ENCODE assay signal across 9 mouse cellular contexts in the genomic region with DNA sequence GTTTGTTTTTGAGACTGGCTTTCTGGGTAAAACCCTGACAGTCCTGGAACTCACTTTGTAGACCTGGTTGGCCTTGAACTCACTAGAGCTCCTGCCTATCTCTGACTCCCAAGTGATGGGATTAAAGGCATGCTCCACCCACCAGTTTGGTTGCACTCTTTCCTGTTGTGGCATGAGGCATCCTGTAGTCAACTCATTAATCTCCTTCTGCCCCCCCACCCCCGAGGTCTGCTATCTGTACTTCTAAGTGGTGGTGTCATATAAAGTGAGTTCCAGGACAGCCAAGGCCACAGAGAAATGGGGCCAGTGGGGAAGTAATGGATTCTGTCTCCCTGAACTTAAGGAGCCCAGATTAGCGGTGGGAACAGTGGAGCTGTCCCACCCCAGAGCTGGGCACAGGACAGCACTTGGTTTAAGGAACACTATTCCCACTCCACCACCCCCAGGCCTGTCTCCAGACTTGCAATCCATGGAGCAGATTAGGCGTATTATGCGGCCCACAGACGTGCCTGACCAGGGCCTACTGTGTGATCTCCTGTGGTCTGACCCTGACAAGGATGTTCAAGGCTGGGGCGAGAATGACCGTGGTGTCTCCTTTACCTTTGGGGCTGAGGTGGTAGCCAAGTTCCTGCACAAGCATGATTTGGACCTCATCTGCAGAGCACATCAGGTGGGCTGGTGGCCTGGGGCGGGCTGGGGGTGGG. TPM values are rescaled to one million over a fixed set of nuclear protein-coding genes. Genes with fewer than 3 reads are reported as not detected.
DNase-seq lines count a peak whose midpoint lies in the region; ATAC-seq and TF ChIP-seq lines count a peak whose summit lies in the region.
"Had no signal": no experiment of that assay in that cellular context is flagged by ENCODE, and none has a peak within 500 bp of the region (broad histone marks: within the 10 kb centered on the region; RNA-seq: fewer than 3 reads in every experiment).

No protein-coding gene starts in this region.

- DNase-seq in heart, adult 9 months (ENCODE audit: low spot score in 2 of 2), result no peak
- no peak for DNase-seq in midbrain, embryonic 10.5 days (ENCODE audit: low spot score)
- no peak for DNase-seq in frontal cortex, adult 2 months (ENCODE audit: extremely low spot score in 1 of 2, low spot score in 1 of 2)
- DNase-seq: kidney, adult 9 months had no signal

- no peak for TF ChIP-seq CTCF in cortical plate, adult 2 months (IDR thresholded peaks at IDR 0.05; ENCODE audit: extremely low read depth, insufficient read depth, low read length)

- TF ChIP-seq POLR2A in cortical plate, adult 2 months (IDR thresholded peaks at IDR 0.05; ENCODE audit: extremely low read depth, insufficient read depth, low read length), result no peak

- H3K4me1 ChIP-seq in heart, embryonic 12.5 days (replicated peaks), result peaks cover 42% of the 10 kb centered on the region
- peaks cover 44% of the 10 kb centered on the region for H3K4me1 ChIP-seq in midbrain, embryonic 10.5 days
- peaks cover 13% of the 10 kb centered on the region for H3K4me1 ChIP-seq in midbrain, embryonic 16.5 days (ENCODE audit: control insufficient read depth, insufficient read depth, low read length)
- H3K4me1 ChIP-seq in cortical plate, adult 2 months (ENCODE audit: control insufficient read depth, insufficient read depth, low read length), result peaks cover 7% of the 10 kb centered on the region; the same call in 1 of the 2 replicates
- H3K4me1 ChIP-seq in liver, embryonic 15.5 days (replicated peaks), result peaks cover 80% of the 10 kb centered on the region

- no peaks in the 10 kb centered on the region for H3K9me3 ChIP-seq in heart, embryonic 12.5 days (replicated peaks)
- no peaks in the 10 kb centered on the region for H3K9me3 ChIP-seq in midbrain, embryonic 10.5 days (replicated peaks)
- no peaks in the 10 kb centered on the region for H3K9me3 ChIP-seq in midbrain, embryonic 16.5 days (replicated peaks; ENCODE audit: control insufficient read depth, low read length, poor library complexity, severe bottlenecking)
- H3K9me3 ChIP-seq in liver, embryonic 15.5 days (replicated peaks), result no peaks in the 10 kb centered on the region

- no peak overlapping the region for H3K4me3 ChIP-seq in heart, embryonic 12.5 days
- H3K4me3 ChIP-seq in midbrain, embryonic 10.5 days, result 0 out of 2 replicates have a peak overlapping the region, but pooled peaks have one; percentile 14
- no peak overlapping the region for H3K4me3 ChIP-seq in midbrain, embryonic 16.5 days (ENCODE audit: low read depth, low read length)
- 0 out of 2 replicates have a peak overlapping the region, but pooled peaks have one; percentile 97 for H3K4me3 ChIP-seq in cortical plate, adult 2 months (ENCODE audit: insufficient read depth, low read length)
- no peak overlapping the region; the same call in 1 of the 2 replicates for H3K4me3 ChIP-seq in liver, embryonic 15.5 days (replicated peaks)

- peak overlapping the region; percentile 92; the same call in 1 of the 2 replicates for H3K9ac ChIP-seq in heart, embryonic 12.5 days
- H3K9ac ChIP-seq in midbrain, embryonic 16.5 days (ENCODE audit: low read depth, low read length), result no peak overlapping the region
- no peak overlapping the region for H3K9ac ChIP-seq in liver, embryonic 15.5 days

- H3K27ac ChIP-seq in heart, embryonic 12.5 days (ENCODE audit: poor library complexity, severe bottlenecking), result no peak overlapping the region
- H3K27ac ChIP-seq in midbrain, embryonic 10.5 days (replicated peaks), result no peak overlapping the region
- no peak overlapping the region for H3K27ac ChIP-seq in midbrain, embryonic 16.5 days (ENCODE audit: low read length)
- H3K27ac ChIP-seq in cortical plate, adult 2 months (ENCODE audit: insufficient read depth, low read length), result no peak overlapping the region
- H3K27ac ChIP-seq in liver, embryonic 15.5 days (replicated peaks), result no peak overlapping the region; the same call in 1 of the 2 replicates

- H3K36me3 ChIP-seq in heart, embryonic 12.5 days, result peaks cover 60% of the 10 kb centered on the region
- H3K36me3 ChIP-seq in midbrain, embryonic 10.5 days, result peaks cover 62% of the 10 kb centered on the region
- H3K36me3 ChIP-seq in midbrain, embryonic 16.5 days (ENCODE audit: control insufficient read depth, insufficient read depth, low read length), result peaks cover 20% of the 10 kb centered on the region
- peaks cover 63% of the 10 kb centered on the region for H3K36me3 ChIP-seq in liver, embryonic 15.5 days (replicated peaks)

- no peak for ATAC-seq in heart, embryonic 12.5 days (ENCODE audit: insufficient number of reproducible peaks, low FRiP score)
- ATAC-seq in midbrain, embryonic 16.5 days, result no peak
- ATAC-seq in liver, embryonic 15.5 days (ENCODE audit: insufficient read depth), result no peak
- no peak for ATAC-seq in megakaryocyte-erythroid progenitor cell, adult 5-6 weeks (replicated peaks; ENCODE audit: low FRiP score, low TSS enrichment, poor library complexity, severe bottlenecking)

- 73% methylated on average over 8 of the region's 8 CpGs for WGBS in heart, embryonic 12.5 days
- 90% methylated on average over 8 of the region's 8 CpGs for WGBS in midbrain, embryonic 10.5 days
- 91% methylated on average over 8 of the region's 8 CpGs for WGBS in midbrain, embryonic 16.5 days
- WGBS in liver, embryonic 15.5 days (ENCODE audit: insufficient replicate concordance), result 68% methylated on average over 8 of the region's 8 CpGs

- H3K27me3 ChIP-seq in heart, embryonic 12.5 days (replicated peaks), result no peaks in the 10 kb centered on the region
- H3K27me3 ChIP-seq in midbrain, embryonic 10.5 days (ENCODE audit: low read depth, poor library complexity, severe bottlenecking), result no peaks in the 10 kb centered on the region
- H3K27me3 ChIP-seq in midbrain, embryonic 16.5 days (ENCODE audit: control insufficient read depth, insufficient read depth, low read depth, low read length), result no peaks in the 10 kb centered on the region
- H3K27me3 ChIP-seq in liver, embryonic 15.5 days, result no peaks in the 10 kb centered on the region

- H3K4me2 ChIP-seq in heart, embryonic 12.5 days, result 0 out of 2 replicates have a peak overlapping the region, but pooled peaks have one; percentile 86
- no peak overlapping the region for H3K4me2 ChIP-seq in midbrain, embryonic 16.5 days (ENCODE audit: low read length)
- peak overlapping the region; percentile 88; the same call in 1 of the 2 replicates for H3K4me2 ChIP-seq in liver, embryonic 15.5 days

RNA-seq across cellular contexts. Expression of a gene that starts 2.3 kb away (rescaled TPM):
- 627 and 649 TPM in 2 replicates for polyA plus RNA-seq in heart, embryonic 12.5 days (2016; fragmentation: Nextera tagmentation; extraction: Ambion mirVana)
- 1,003 and 1,059 TPM in 2 replicates for polyA plus RNA-seq in midbrain, embryonic 10.5 days (2016; fragmentation: Nextera tagmentation; extraction: Ambion mirVana)
- 520 and 542 TPM in 2 replicates for polyA plus RNA-seq in midbrain, embryonic 16.5 days (2015; fragmentation: Nextera tagmentation; extraction: Ambion mirVana)
- 385 and 421 TPM in 2 replicates for polyA plus RNA-seq in cortical plate, adult 2 months (2012; rRNA removed)
- 414 and 425 TPM in 2 replicates for polyA plus RNA-seq in liver, embryonic 15.5 days (2015; fragmentation: Nextera tagmentation; extraction: Ambion mirVana)
- 392 and 411 TPM in 2 replicates for total RNA-seq in megakaryocyte-erythroid progenitor cell, adult 5-6 weeks (2014; fragmentation: Nextera tagmentation)
- total RNA-seq in megakaryocyte-erythroid progenitor cell, adult 5-6 weeks (2017), result 411 and 530 TPM in 2 replicates
- 347 and 379 TPM in 2 replicates for polyA plus RNA-seq in frontal cortex, adult 2 months (2012; rRNA removed)

RNA-seq across cellular contexts. Expression of a gene that starts 3.1 kb away (rescaled TPM):
- polyA plus RNA-seq in heart, embryonic 12.5 days (2016; fragmentation: Nextera tagmentation; extraction: Ambion mirVana), result 1.5 and 1.6 TPM in 2 replicates
- polyA plus RNA-seq in midbrain, embryonic 10.5 days (2016; fragmentation: Nextera tagmentation; extraction: Ambion mirVana), result 0.85 and 1.2 TPM in 2 replicates
- 0.58 and 0.67 TPM in 2 replicates for polyA plus RNA-seq in midbrain, embryonic 16.5 days (2015; fragmentation: Nextera tagmentation; extraction: Ambion mirVana)
- polyA plus RNA-seq in cortical plate, adult 2 months (2012; rRNA removed), result 2.2 and 2.4 TPM in 2 replicates
- polyA plus RNA-seq in liver, embryonic 15.5 days (2015; fragmentation: Nextera tagmentation; extraction: Ambion mirVana), result 5.5 and 7.0 TPM in 2 replicates
- total RNA-seq in megakaryocyte-erythroid progenitor cell, adult 5-6 weeks (2014; fragmentation: Nextera tagmentation), result 17.1 and 30.7 TPM in 2 replicates
- 7.1 and 9.3 TPM in 2 replicates for total RNA-seq in megakaryocyte-erythroid progenitor cell, adult 5-6 weeks (2017)
- polyA plus RNA-seq in frontal cortex, adult 2 months (2012; rRNA removed), result 2.6 and 3.3 TPM in 2 replicates

RNA-seq across cellular contexts. Expression of a gene that starts 7.3 kb away (rescaled TPM):
- 22.6 and 23.1 TPM in 2 replicates for polyA plus RNA-seq in heart, embryonic 12.5 days (2016; fragmentation: Nextera tagmentation; extraction: Ambion mirVana)
- 58.9 and 60.3 TPM in 2 replicates for polyA plus RNA-seq in midbrain, embryonic 10.5 days (2016; fragmentation: Nextera tagmentation; extraction: Ambion mirVana)
- 24.1 and 25.0 TPM in 2 replicates for polyA plus RNA-seq in midbrain, embryonic 16.5 days (2015; fragmentation: Nextera tagmentation; extraction: Ambion mirVana)
- polyA plus RNA-seq in cortical plate, adult 2 months (2012; rRNA removed), result 17.3 and 18.4 TPM in 2 replicates
- polyA plus RNA-seq in liver, embryonic 15.5 days (2015; fragmentation: Nextera tagmentation; extraction: Ambion mirVana), result 15.6 and 16.5 TPM in 2 replicates
- total RNA-seq in megakaryocyte-erythroid progenitor cell, adult 5-6 weeks (2014; fragmentation: Nextera tagmentation), result 35.5 and 47.7 TPM in 2 replicates
- 17.5 and 29.6 TPM in 2 replicates for total RNA-seq in megakaryocyte-erythroid progenitor cell, adult 5-6 weeks (2017)
- 18.4 and 19.3 TPM in 2 replicates for polyA plus RNA-seq in frontal cortex, adult 2 months (2012; rRNA removed)

RNA-seq across cellular contexts. Expression of a gene that starts 18.9 kb away (rescaled TPM):
- 2.5 and 3.6 TPM in 2 replicates for polyA plus RNA-seq in heart, embryonic 12.5 days (2016; fragmentation: Nextera tagmentation; extraction: Ambion mirVana)
- polyA plus RNA-seq in midbrain, embryonic 10.5 days (2016; fragmentation: Nextera tagmentation; extraction: Ambion mirVana), result 2.8 and 4.1 TPM in 2 replicates
- 5.2 and 6.7 TPM in 2 replicates for polyA plus RNA-seq in midbrain, embryonic 16.5 days (2015; fragmentation: Nextera tagmentation; extraction: Ambion mirVana)
- polyA plus RNA-seq in cortical plate, adult 2 months (2012; rRNA removed), result 13.4 and 21.4 TPM in 2 replicates
- polyA plus RNA-seq in liver, embryonic 15.5 days (2015; fragmentation: Nextera tagmentation; extraction: Ambion mirVana), result 0.64 and 0.76 TPM in 2 replicates
- total RNA-seq in megakaryocyte-erythroid progenitor cell, adult 5-6 weeks (2014; fragmentation: Nextera tagmentation), result 8.1 and 10.9 TPM in 2 replicates
- 0.19 and 1.0 TPM in 2 replicates for total RNA-seq in megakaryocyte-erythroid progenitor cell, adult 5-6 weeks (2017)
- polyA plus RNA-seq in frontal cortex, adult 2 months (2012; rRNA removed), result 10.7 and 14.3 TPM in 2 replicates

RNA-seq across cellular contexts. Expression of a gene that starts 19.9 kb away (rescaled TPM):
- polyA plus RNA-seq in heart, embryonic 12.5 days (2016; fragmentation: Nextera tagmentation; extraction: Ambion mirVana), result 1.3 and 1.4 TPM in 2 replicates
- polyA plus RNA-seq in midbrain, embryonic 10.5 days (2016; fragmentation: Nextera tagmentation; extraction: Ambion mirVana), result 0.65 and 0.74 TPM in 2 replicates
- 0.40 and 0.68 TPM in 2 replicates for polyA plus RNA-seq in midbrain, embryonic 16.5 days (2015; fragmentation: Nextera tagmentation; extraction: Ambion mirVana)
- 2.4 and 2.8 TPM in 2 replicates for polyA plus RNA-seq in cortical plate, adult 2 months (2012; rRNA removed)
- 0.38 and 0.56 TPM in 2 replicates for polyA plus RNA-seq in liver, embryonic 15.5 days (2015; fragmentation: Nextera tagmentation; extraction: Ambion mirVana)
- total RNA-seq in megakaryocyte-erythroid progenitor cell, adult 5-6 weeks (2014; fragmentation: Nextera tagmentation), result 4.6 and 6.9 TPM in 2 replicates
- 0.99 TPM in 1 of 2 replicates, not detected in the other for total RNA-seq in megakaryocyte-erythroid progenitor cell, adult 5-6 weeks (2017)
- 3.9 and 4.5 TPM in 2 replicates for polyA plus RNA-seq in frontal cortex, adult 2 months (2012; rRNA removed)

Comparison
In these comparisons a context has a peak if more than half of its experiments do, and no peak if none do; other contexts are left out.
1. H3K4me3 ChIP-seq: peak in midbrain, embryonic 10.5 days (single experiment) and cortical plate, adult 2 months (single experiment); none in heart, embryonic 12.5 days (single experiment), midbrain, embryonic 16.5 days (single experiment) and liver, embryonic 15.5 days (single experiment).